Mouse (Mus musculus) kidney, adult 18-20 months (tissue): Measurements from ENCODE around the gene BC028528.
"Not testable (repeated sequence)": the region's sequence is repeated elsewhere in the genome, so short reads cannot be mapped to it uniquely, and the experiment has no call there.

Source experiments
- DNase-seq: peaks from one replicate; pipeline ENCODE4 v3.0.0; 2021

BC028528 gene

GRCm38 (mm10) chr3:95871392-95871867, 20.4 kb downstream of the BC028528 start, which contains the start of gene Mrps21:
TSS of gene Mrps21 (minus strand) at chr3:95871519.
- DNase-seq: peak; percentile 88

- DNase-seq: no peak
Observed at GRCm38 (mm10) chr3:95870976-95871375, 20.8 kb downstream of the BC028528 start.

GRCm38 (mm10) chr3:95867408-95867807, 24.4 kb downstream of the BC028528 start:
- no peak for DNase-seq

- peak; percentile 60 for DNase-seq
Observed at GRCm38 (mm10) chr3:95866071-95866470, 25.7 kb downstream of the BC028528 start.

GRCm38 (mm10) chr3:95865571-95865970, 26.2 kb downstream of the BC028528 start:
- no peak for DNase-seq

GRCm38 (mm10) chr3:95865050-95865449, 26.8 kb downstream of the BC028528 start:
- DNase-seq: peak; percentile 71

GRCm38 (mm10) chr3:95863578-95863977, 28.2 kb downstream of the BC028528 start:
- DNase-seq: no peak

GRCm38 (mm10) chr3:95861796-95862195, 30.0 kb downstream of the BC028528 start:
- DNase-seq: peak; percentile 62

- no peak for DNase-seq
Observed at GRCm38 (mm10) chr3:95861216-95861615, 30.6 kb downstream of the BC028528 start.

GRCm38 (mm10) chr3:95860323-95860722, 31.5 kb downstream of the BC028528 start:
- no peak for DNase-seq

GRCm38 (mm10) chr3:95858278-95858677, 33.5 kb downstream of the BC028528 start:
- DNase-seq: not testable (repeated sequence)

- DNase-seq: not testable (repeated sequence)
Observed at GRCm38 (mm10) chr3:95857050-95857449, 34.8 kb downstream of the BC028528 start.

GRCm38 (mm10) chr3:95856115-95856514, 35.7 kb downstream of the BC028528 start:
- no peak for DNase-seq

- DNase-seq: peak; percentile 97
Observed at GRCm38 (mm10) chr3:95855502-95856089, 36.2 kb downstream of the BC028528 start, which contains the start of gene Prpf3. TSS of gene Prpf3 (minus strand) at chr3:95855885.

- DNase-seq: no peak
Observed at GRCm38 (mm10) chr3:95851317-95851716, 40.5 kb downstream of the BC028528 start.

- DNase-seq: no peak
Observed at GRCm38 (mm10) chr3:95850611-95851010, 41.2 kb downstream of the BC028528 start.

- no peak for DNase-seq
Observed at GRCm38 (mm10) chr3:95842503-95843214, 49.1 kb downstream of the BC028528 start.

GRCm38 (mm10) chr3:95839250-95839649, 52.6 kb downstream of the BC028528 start:
- no peak for DNase-seq
